Mouse (Mus musculus): ENCODE measurements around the gene Wipi2. TPM values are rescaled to one million over a fixed set of nuclear protein-coding genes. Genes with fewer than 3 reads are reported as not detected.
A peak's percentile ranks its signal among the peaks of the same experiment; 100 is the strongest.

Wipi2 gene
- polyA plus RNA-seq, 1 experiment from 2014 or later: 62.0 TPM

GRCm38 (mm10) chr5:142621421-142621820 lies 6.1 kb upstream of the Wipi2 start:
- Histone ChIP-seq H3K9ac (ENCODE audit: low read length) (no peak overlapping the region), H3K36me3 (ENCODE audit: control insufficient read depth, insufficient read depth, low read length) (no peaks in the 10 kb centered on the region), H3K9me3 (ENCODE audit: control insufficient read depth, low read length) (no peaks in the 10 kb centered on the region), H3K4me1 (replicated peaks; ENCODE audit: control insufficient read depth, insufficient read depth, low read length) (no peaks in the 10 kb centered on the region), H3K27ac (ENCODE audit: low read depth, low read length) (no peak overlapping the region), H3K4me3 (ENCODE audit: low read depth, low read length) (no peak overlapping the region), H3K27me3 (ENCODE audit: control insufficient read depth, insufficient read depth, low read length) (no peaks in the 10 kb centered on the region), H3K4me2 (ENCODE audit: low read depth, low read length, severe bottlenecking) (no peak overlapping the region)
- WGBS: 78% methylated on average over 2 of the region's 2 CpGs
- DNase-seq (ENCODE audit: low spot score) (no peak), ATAC-seq (replicated peaks; ENCODE audit: low FRiP score) (no peak)

GRCm38 (mm10) chr5:142622134-142622533 lies 5.4 kb upstream of the Wipi2 start:
- 81% methylated on average over 1 of the region's 1 CpGs for WGBS
- Histone ChIP-seq H3K4me2 (ENCODE audit: low read depth, low read length, severe bottlenecking) (no peak overlapping the region), H3K4me1 (replicated peaks; ENCODE audit: control insufficient read depth, insufficient read depth, low read length) (no peaks in the 10 kb centered on the region), H3K27ac (ENCODE audit: low read depth, low read length) (no peak overlapping the region), H3K4me3 (ENCODE audit: low read depth, low read length) (no peak overlapping the region), H3K27me3 (ENCODE audit: control insufficient read depth, insufficient read depth, low read length) (no peaks in the 10 kb centered on the region), H3K36me3 (ENCODE audit: control insufficient read depth, insufficient read depth, low read length) (no peaks in the 10 kb centered on the region), H3K9me3 (ENCODE audit: control insufficient read depth, low read length) (no peaks in the 10 kb centered on the region), H3K9ac (ENCODE audit: low read length) (no peak overlapping the region)
- DNase-seq (ENCODE audit: low spot score): no peak
- ATAC-seq (replicated peaks; ENCODE audit: low FRiP score): no peak

- Histone ChIP-seq H3K4me3 (ENCODE audit: low read depth, low read length) (no peak overlapping the region), H3K9ac (ENCODE audit: low read length) (no peak overlapping the region), H3K4me1 (replicated peaks; ENCODE audit: control insufficient read depth, insufficient read depth, low read length) (no peaks in the 10 kb centered on the region), H3K27me3 (ENCODE audit: control insufficient read depth, insufficient read depth, low read length) (no peaks in the 10 kb centered on the region), H3K36me3 (ENCODE audit: control insufficient read depth, insufficient read depth, low read length) (no peaks in the 10 kb centered on the region), H3K27ac (ENCODE audit: low read depth, low read length) (no peak overlapping the region), H3K4me2 (ENCODE audit: low read depth, low read length, severe bottlenecking) (no peak overlapping the region), H3K9me3 (ENCODE audit: control insufficient read depth, low read length) (no peaks in the 10 kb centered on the region)
- ATAC-seq (replicated peaks; ENCODE audit: low FRiP score): no peak
- WGBS: 92% methylated on average over 7 of the region's 7 CpGs
- DNase-seq (ENCODE audit: low spot score): no peak
These were observed 4.4 kb upstream of the Wipi2 start for GRCm38 (mm10) chr5:142623080-142623479.

- Histone ChIP-seq H3K27me3 (ENCODE audit: control insufficient read depth, insufficient read depth, low read length) (no peaks in the 10 kb centered on the region), H3K27ac (ENCODE audit: low read depth, low read length) (peak overlapping the region; percentile 73), H3K4me2 (ENCODE audit: low read depth, low read length, severe bottlenecking) (peak overlapping the region; percentile 76), H3K36me3 (ENCODE audit: control insufficient read depth, insufficient read depth, low read length) (peaks cover 4% of the 10 kb centered on the region; the same call in 1 of the 2 replicates), H3K9me3 (ENCODE audit: control insufficient read depth, low read length) (no peaks in the 10 kb centered on the region), H3K9ac (ENCODE audit: low read length) (peak overlapping the region; percentile 86), H3K4me3 (ENCODE audit: low read depth, low read length) (peak overlapping the region; percentile 97), H3K4me1 (replicated peaks; ENCODE audit: control insufficient read depth, insufficient read depth, low read length) (0 out of 2 replicates have a peak, but pooled peaks cover 2% of the 10 kb centered on the region)
- peak; percentile 100 for DNase-seq (ENCODE audit: low spot score)
- peak; percentile 98 for ATAC-seq (replicated peaks; ENCODE audit: low FRiP score)
- WGBS: under 1% methylated on average over 66 of the region's 69 CpGs
These were observed 1.5 kb downstream of the Wipi2 start for GRCm38 (mm10) chr5:142628726-142629662.

GRCm38 (mm10) chr5:142629663-142630025 lies 2.1 kb downstream of the Wipi2 start:
- DNase-seq (ENCODE audit: low spot score) (no peak), ATAC-seq (replicated peaks; ENCODE audit: low FRiP score) (peak; percentile 82)
- Histone ChIP-seq H3K36me3 (ENCODE audit: control insufficient read depth, insufficient read depth, low read length) (peaks cover 4% of the 10 kb centered on the region; the same call in 1 of the 2 replicates), H3K27me3 (ENCODE audit: control insufficient read depth, insufficient read depth, low read length) (no peaks in the 10 kb centered on the region), H3K9me3 (ENCODE audit: control insufficient read depth, low read length) (no peaks in the 10 kb centered on the region), H3K27ac (ENCODE audit: low read depth, low read length) (peak overlapping the region; percentile 59; the same call in 1 of the 2 replicates), H3K4me3 (ENCODE audit: low read depth, low read length) (peak overlapping the region; percentile 97), H3K4me1 (replicated peaks; ENCODE audit: control insufficient read depth, insufficient read depth, low read length) (0 out of 2 replicates have a peak, but pooled peaks cover 2% of the 10 kb centered on the region), H3K4me2 (ENCODE audit: low read depth, low read length, severe bottlenecking) (peak overlapping the region; percentile 76), H3K9ac (ENCODE audit: low read length) (peak overlapping the region; percentile 86)
- 2% methylated on average over 41 of the region's 41 CpGs for WGBS

- Histone ChIP-seq H3K36me3 (ENCODE audit: control insufficient read depth, insufficient read depth, low read length) (peaks cover 4% of the 10 kb centered on the region; the same call in 1 of the 2 replicates), H3K27ac (ENCODE audit: low read depth, low read length) (no peak overlapping the region), H3K9ac (ENCODE audit: low read length) (peak overlapping the region; percentile 86), H3K4me2 (ENCODE audit: low read depth, low read length, severe bottlenecking) (peak overlapping the region; percentile 76), H3K4me3 (ENCODE audit: low read depth, low read length) (peak overlapping the region; percentile 97), H3K9me3 (ENCODE audit: control insufficient read depth, low read length) (no peaks in the 10 kb centered on the region), H3K27me3 (ENCODE audit: control insufficient read depth, insufficient read depth, low read length) (no peaks in the 10 kb centered on the region), H3K4me1 (replicated peaks; ENCODE audit: control insufficient read depth, insufficient read depth, low read length) (0 out of 2 replicates have a peak, but pooled peaks cover 2% of the 10 kb centered on the region)
- 8% methylated on average over 6 of the region's 6 CpGs for WGBS
- ATAC-seq (replicated peaks; ENCODE audit: low FRiP score): no peak
- no peak for DNase-seq (ENCODE audit: low spot score)
These were observed 2.7 kb downstream of the Wipi2 start for GRCm38 (mm10) chr5:142630224-142630623.

GRCm38 (mm10) chr5:142637823-142638222 lies 10.3 kb downstream of the Wipi2 start:
- H3K4me3 ChIP-seq (ENCODE audit: low read depth, low read length): no peak overlapping the region
- no peaks in the 10 kb centered on the region for H3K27me3 ChIP-seq (ENCODE audit: control insufficient read depth, insufficient read depth, low read length)
- no peaks in the 10 kb centered on the region for H3K9me3 ChIP-seq (ENCODE audit: control insufficient read depth, low read length)
- no peak overlapping the region for H3K9ac ChIP-seq (ENCODE audit: low read length)
- no peak for DNase-seq (ENCODE audit: low spot score)
- no peak overlapping the region for H3K27ac ChIP-seq (ENCODE audit: low read depth, low read length)
- WGBS: 92% methylated on average over 5 of the region's 5 CpGs
- peaks cover 4% of the 10 kb centered on the region; the same call in 1 of the 2 replicates for H3K36me3 ChIP-seq (ENCODE audit: control insufficient read depth, insufficient read depth, low read length)
- no peaks in the 10 kb centered on the region for H3K4me1 ChIP-seq (replicated peaks; ENCODE audit: control insufficient read depth, insufficient read depth, low read length)
- no peak overlapping the region for H3K4me2 ChIP-seq (ENCODE audit: low read depth, low read length, severe bottlenecking)
- no peak for ATAC-seq (replicated peaks; ENCODE audit: low FRiP score)

GRCm38 (mm10) chr5:142640088-142640487 lies 12.6 kb downstream of the Wipi2 start:
- ATAC-seq (replicated peaks; ENCODE audit: low FRiP score): no peak
- Histone ChIP-seq H3K4me1 (replicated peaks; ENCODE audit: control insufficient read depth, insufficient read depth, low read length) (no peaks in the 10 kb centered on the region), H3K9ac (ENCODE audit: low read length) (no peak overlapping the region), H3K27ac (ENCODE audit: low read depth, low read length) (no peak overlapping the region), H3K4me2 (ENCODE audit: low read depth, low read length, severe bottlenecking) (no peak overlapping the region), H3K27me3 (ENCODE audit: control insufficient read depth, insufficient read depth, low read length) (no peaks in the 10 kb centered on the region), H3K9me3 (ENCODE audit: control insufficient read depth, low read length) (no peaks in the 10 kb centered on the region), H3K36me3 (ENCODE audit: control insufficient read depth, insufficient read depth, low read length) (no peaks in the 10 kb centered on the region), H3K4me3 (ENCODE audit: low read depth, low read length) (no peak overlapping the region)
- no peak for DNase-seq (ENCODE audit: low spot score)
- 86% methylated on average over 5 of the region's 5 CpGs for WGBS
